Mouse (Mus musculus) right cerebral cortex, postnatal 14 days (tissue): ENCODE measurements around the gene Gm30191.
A peak's percentile ranks its signal among the peaks of the same experiment; 100 is the strongest.
"Not testable (repeated sequence)": the region's sequence is repeated elsewhere in the genome, so short reads cannot be mapped to it uniquely, and the experiment has no call there.

Experiments used
- DNase-seq: peaks from one replicate; pipeline ENCODE4 v3.0.0; 2022

The Gm30191 gene

GRCm38 (mm10) chr4:134252131-134252910, 5.6 kb downstream of the Gm30191 start:
- no peak for DNase-seq

DNA sequence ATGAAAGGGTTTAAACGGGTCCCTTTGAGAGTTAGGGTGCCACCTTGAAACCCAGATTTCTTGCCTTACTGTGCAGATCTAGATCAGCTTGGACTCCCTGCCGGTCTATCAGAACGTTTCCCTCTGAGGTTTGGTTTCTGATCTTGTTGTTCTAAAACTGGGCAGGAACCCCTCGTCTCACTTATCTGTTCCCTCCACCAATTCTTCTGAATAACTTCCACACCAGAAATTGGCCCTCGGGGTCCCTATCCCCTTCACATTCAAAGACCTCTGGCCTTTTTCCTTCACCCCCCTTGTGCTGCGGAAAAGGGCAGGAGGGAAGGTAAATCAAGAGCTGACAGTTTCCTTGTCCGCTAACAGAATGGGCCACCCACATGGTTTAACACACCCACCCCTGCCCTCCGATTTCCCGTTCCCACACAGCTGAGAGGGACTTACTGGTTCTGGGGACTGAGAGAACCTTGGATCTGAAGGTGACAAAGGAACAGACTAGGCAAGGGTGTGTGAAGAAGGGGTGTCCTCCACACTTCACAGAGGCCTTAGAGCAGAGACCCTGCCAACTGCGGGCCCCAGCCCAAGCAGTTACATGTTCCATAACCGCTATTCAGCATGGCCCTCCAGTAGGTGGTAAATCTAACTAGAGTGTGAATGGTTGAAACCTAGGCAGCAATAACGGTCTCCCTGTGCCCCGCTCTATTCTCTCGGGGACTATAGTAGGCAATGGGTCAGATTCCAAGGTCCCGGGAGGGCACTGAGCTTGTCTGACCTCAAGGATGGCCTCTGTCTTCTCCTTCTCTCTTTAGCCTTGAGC, 6.4 kb downstream of the Gm30191 start:
- no peak for DNase-seq

DNA sequence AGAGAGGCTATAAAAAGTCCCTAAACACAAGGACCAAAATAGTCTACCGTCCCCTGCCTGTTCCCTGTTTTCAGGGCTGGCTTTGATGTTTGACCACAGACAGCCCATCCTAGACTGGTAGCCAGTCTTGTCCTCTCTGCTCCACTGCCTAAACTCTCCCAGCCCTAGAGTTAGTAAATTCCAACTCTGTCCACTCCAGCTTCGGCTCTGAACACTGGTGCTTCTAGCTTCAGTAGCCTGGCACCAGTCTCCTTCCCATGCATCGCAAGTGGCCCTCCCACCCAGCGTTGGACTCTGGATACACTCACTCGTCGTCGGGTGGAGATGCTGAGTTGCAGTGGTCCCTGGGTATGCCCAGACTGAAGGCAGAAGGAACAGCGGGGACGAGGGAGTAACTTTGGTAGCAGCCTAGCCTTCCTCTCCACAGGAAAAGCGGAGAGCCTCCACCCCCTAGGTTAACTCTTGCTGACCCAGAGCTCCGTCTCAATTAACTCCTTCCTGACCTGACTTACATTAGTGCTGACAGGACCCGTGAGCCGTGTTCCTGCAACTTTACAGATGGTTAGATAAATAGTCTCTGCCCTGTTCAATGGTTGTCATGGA, 7.1 kb downstream of the Gm30191 start, which contains the start of gene Grrp1:
Gene Grrp1 (minus strand): TSS at position 385 of the 603 bp plus-strand sequence.
- DNase-seq: no peak

GRCm38 (mm10) chr4:134254835-134255234, 8.1 kb downstream of the Gm30191 start:
- DNase-seq: no peak

DNA sequence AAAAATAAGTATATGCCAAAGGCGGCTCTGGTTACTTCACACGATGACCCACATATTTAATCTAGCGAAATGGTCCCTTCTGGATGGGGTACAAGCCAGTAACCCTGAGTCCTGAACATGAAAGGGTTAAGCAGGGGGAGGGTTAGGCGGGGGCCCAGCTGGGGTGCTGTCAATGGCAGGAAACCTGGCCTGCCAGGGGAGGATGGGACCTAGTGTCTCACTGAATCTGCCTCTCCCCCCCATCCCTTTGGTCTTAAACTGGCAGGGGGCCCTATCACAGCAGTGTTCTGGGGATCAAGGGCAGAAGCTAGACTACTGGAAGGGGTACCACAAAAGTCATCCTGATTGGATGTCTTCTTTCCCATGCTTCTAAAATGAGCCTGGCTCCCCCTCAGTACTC, 9.1 kb downstream of the Gm30191 start:
- no peak for DNase-seq

DNA sequence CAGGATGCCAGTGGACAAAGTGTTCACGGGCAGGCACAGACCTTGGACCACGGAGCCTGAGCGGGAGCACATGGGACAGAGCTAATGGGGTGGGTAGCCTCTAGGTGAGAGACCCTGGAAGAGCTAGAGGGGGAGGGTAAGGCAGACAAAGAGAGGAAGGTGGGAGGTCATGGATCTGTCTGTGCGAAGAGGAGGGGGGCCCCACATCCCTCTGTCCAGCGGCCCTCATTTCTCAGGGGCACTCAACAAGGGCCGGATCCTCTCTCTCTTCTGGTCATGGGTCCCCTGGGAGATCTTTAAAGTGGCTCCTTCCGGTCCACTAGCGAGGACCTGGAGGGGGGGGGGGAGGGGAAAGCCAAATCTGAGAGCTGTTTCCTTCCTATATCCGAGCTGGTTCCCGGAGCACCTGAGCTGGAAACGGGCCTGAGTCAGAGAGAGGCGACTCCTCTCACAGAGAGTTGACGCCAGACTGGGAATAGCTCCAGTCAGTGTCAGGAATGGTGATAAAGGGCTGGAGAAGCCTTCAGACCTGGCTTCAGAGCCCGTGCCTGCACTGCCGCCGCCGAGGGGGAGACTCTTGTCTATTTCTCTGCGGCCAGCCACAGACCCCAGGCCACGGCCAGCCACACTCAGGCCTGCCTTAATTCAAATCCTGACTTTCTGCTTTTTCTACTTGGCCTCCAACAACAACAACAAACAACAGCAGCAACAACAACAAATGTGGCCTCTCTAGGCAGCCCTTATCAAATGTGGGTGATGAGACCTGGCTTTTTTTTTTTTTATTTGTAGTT, 9.9 kb downstream of the Gm30191 start:
- DNase-seq: no peak

DNA sequence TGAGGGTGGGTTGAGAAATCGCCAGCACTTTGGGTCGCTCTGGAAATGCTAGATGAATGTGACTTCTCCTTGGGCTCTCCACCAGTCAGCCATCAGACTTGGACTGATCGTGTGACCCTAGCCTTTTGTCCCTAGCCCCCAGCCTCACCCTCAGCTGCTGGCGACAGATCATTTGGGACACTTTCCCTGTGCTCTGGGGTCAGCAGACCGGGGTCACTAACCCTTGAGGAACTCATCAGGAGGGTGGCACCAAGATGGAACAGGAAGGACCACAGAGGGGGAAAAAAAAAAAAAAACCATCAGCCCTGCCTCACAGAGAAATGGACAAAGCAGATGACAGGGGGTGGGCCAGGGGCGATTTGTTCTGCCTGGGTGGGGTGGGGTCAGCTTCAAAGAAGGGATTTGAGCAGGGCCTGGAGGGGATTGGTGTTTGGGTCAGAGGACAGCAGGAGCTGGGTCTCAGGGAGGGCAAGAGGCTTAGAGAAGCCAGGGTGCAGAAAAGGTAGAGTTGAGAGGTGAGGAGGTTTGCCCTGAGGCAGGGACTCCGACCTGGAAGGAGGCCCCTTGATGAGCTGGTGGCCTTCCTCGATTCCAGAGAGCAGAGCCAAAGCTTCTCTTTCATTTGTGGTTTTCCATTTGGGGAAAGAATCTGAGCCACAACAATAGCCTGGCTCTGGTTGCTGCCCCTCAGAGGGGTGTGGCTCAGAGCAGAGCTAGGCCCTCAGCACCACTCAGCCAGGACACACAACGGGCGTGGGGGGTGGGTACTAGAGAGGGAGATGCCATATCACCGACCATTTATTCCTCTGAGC, 10.7 kb downstream of the Gm30191 start:
- DNase-seq: no peak

GRCm38 (mm10) chr4:134258354-134258753, 11.6 kb downstream of the Gm30191 start:
- DNase-seq: no peak

- DNase-seq: peak; percentile 63
These were observed 16.5 kb downstream of the Gm30191 start for GRCm38 (mm10) chr4:134263191-134263590.

DNA sequence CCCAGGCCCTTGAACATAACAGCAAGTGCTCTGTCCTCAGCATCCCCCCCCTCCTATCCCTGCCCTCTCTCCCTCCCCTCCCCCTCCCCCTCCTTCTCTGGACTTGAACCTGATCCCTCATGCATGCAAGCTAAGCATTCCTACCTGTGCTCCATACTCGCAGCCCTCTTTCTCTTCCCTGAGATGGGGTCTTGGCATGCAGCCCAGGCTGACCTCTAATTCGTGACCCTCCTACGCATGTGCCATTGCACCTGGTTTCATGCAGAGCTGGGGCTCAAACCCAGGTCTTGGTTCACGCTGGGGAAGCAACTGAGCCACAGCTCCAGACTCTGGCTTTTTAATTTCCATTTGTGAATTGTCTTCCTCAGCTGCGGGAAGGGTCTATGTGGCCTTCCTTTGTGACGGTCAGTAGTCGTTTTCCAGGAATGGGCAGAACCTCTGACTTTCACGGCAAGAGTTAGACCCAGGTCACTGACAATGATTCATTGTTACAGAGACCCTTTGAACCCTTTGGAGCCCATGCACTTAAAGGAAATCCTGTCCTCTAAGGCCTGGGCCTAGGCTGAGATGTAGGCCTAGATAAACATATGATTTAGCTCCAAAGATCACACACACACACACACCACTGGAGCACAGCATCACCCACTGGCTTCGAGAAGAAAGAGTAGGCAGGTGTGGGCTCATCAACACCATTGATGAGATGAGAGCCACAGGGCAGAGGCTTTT, 19.3 kb downstream of the Gm30191 start:
- no peak for DNase-seq

- no peak for DNase-seq
These were observed 21.4 kb downstream of the Gm30191 start for GRCm38 (mm10) chr4:134268102-134268655.

GRCm38 (mm10) chr4:134269622-134270021, 22.9 kb downstream of the Gm30191 start:
- DNase-seq: not testable (repeated sequence)

DNA sequence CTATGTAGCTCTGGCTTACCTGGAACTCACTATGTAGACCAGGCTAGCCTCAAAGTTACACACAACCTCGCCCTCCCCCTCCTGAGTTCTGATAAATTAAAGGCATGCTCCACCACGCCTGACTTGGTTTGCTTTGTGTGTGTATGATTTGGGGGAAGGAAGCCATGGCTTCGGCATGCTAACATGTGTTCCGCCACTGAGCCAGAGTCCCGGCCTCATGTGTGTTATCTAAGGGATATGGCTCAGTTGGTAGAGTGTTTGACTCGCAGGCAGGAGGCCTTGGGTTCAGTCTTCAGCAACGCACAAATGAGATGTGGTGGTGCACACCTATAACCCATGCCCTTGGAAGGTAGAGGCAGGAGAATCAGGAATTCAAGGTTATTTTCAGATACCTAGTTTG, 25.2 kb downstream of the Gm30191 start:
- no peak for DNase-seq

DNA sequence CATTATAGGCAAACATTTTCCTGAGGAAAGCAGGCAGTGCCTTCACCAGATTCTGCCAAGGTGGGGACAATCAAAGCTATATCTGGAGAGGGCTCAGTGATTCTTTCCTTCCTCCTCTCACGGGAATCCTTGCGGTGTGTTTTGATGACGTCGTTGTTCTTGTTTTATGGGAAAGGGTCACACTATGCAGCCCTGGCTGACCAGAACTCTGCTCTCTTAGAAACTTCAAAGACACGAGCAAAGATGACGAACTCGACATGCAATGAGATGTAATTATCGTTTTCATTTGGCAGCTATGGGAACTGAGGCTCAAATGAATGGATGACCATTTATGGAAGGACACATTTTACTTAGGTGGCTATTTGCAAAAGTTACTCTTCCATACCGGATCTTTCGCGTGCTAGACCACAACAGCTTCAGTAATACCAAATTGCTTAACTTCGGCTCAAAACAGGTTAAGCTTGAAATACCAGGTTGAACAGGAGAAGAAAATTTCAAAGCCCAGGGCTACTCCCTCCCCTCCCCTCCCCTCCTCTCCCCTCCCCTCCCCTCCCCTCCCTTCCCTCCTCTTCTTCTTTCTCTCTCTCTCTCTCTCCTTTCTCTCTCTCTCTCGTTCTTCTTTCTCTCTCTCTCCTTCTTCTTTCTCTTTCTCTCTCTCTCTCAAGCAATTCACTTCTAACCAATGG, 26.1 kb downstream of the Gm30191 start:
- DNase-seq: no peak

DNA sequence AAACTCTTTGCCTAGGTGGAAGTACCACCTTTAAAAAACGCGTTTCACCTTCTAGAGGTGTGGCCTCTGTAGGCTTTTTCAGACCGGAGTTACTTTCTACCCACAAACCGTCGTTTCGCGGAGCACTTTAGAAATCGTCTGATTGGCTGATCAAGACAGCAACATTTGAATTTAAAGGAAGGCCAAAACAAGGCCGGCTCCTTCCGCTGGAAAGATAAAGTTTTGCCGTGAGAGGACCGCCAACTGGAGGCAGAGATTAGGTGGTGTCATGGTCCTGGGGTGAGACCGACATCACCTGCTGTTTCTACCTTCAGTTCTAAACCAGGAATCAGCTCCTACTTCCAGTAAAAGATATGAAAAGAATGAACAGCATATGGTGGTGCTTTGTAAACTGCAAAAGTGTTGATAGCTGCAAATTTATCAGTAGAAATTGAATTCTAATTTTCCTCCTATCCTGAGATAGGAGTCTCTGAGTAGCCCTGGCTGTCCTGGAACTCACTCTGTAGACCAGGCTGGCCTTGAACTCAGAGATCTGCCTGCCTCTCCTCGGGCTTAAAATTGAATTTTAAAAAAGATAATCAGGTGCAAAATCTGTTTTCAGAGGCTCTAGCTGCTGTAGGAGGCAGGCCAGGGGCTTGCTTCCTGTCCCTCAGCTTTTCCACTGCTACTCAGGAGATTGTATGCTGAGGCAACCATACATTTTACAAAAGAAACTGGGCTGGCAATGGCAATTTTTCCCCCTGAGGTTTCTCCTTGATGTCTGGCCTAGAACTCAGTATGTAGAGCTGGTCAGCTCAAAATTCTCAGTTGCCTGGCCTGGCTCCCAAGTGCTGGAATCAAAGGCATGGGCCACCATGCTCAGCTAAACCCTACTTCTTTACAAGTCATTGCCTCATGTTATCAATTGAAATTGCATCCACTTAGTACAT, 26.9 kb downstream of the Gm30191 start:
- DNase-seq: no peak

GRCm38 (mm10) chr4:134284942-134285341, 38.2 kb downstream of the Gm30191 start:
- no peak for DNase-seq

GRCm38 (mm10) chr4:134286226-134287167, 39.8 kb downstream of the Gm30191 start:
- DNase-seq: peak; percentile 31

DNA sequence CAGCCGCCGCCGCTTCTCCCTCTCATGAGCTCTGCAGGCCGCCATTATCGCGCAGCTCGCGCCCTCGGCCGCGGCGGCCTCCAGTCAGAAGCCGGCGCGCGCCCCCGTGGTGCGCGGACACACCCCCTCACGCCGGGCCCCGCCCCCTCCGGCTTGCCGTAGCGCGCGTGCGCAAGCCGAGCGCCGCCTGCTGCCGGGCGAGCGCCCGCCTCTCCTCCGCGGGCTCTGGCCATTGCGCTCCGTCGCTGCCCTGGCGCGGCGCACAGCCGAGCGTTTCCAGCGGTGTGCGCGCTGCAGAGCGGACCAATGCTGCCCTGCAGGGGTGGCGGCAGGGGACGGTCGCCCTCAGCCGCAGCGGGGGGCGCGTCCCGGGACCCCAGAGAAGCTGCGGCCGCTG, 40.4 kb downstream of the Gm30191 start:
- peak; percentile 96 for DNase-seq
